Mouse (Mus musculus): ENCODE measurements around the gene Olfr313. TPM values are rescaled to one million over a fixed set of nuclear protein-coding genes. Genes with fewer than 3 reads are reported as not detected.
A peak's percentile ranks its signal among the peaks of the same experiment; 100 is the strongest.

Gene Olfr313
- polyA plus RNA-seq, 1 experiment from 2014 or later, result not detected

- Histone ChIP-seq H3K9ac (no peak overlapping the region), H3K4me2 (no peak overlapping the region), H3K4me3 (no peak overlapping the region), H3K9me3 (peaks cover 18% of the 10 kb centered on the region), H3K27ac (no peak overlapping the region), H3K36me3 (peaks cover 54% of the 10 kb centered on the region), H3K27me3 (no peaks in the 10 kb centered on the region), H3K4me1 (no peaks in the 10 kb centered on the region)
- no peak for ATAC-seq (ENCODE audit: insufficient number of reproducible peaks, low FRiP score, low TSS enrichment, low read depth)
- WGBS, result 91% methylated on average over 8 of the region's 8 CpGs
These were observed 45.9 kb downstream of the Olfr313 start for GRCm38 (mm10) chr11:58860744-58861143.

- Histone ChIP-seq H3K9me3 (no peaks in the 10 kb centered on the region), H3K27me3 (no peaks in the 10 kb centered on the region), H3K36me3 (peaks cover 13% of the 10 kb centered on the region), H3K4me2 (peak within 1 kb of the TSS; percentile 68), H3K9ac (peak within 1 kb of the TSS; percentile 62), H3K4me1 (peaks cover 13% of the 10 kb centered on the region), H3K4me3 (peak within 1 kb of the TSS; percentile 71), H3K27ac (peak within 1 kb of the TSS; percentile 78)
- 3% methylated on average over 37 of the region's 37 CpGs for WGBS
- peak; percentile 70; the same call in 1 of the 2 replicates for ATAC-seq (ENCODE audit: insufficient number of reproducible peaks, low FRiP score, low TSS enrichment, low read depth)
These were observed 52.5 kb downstream of the Olfr313 start, which contains the start of gene 2810021J22Rik for GRCm38 (mm10) chr11:58867039-58867953. Gene 2810021J22Rik (plus strand): TSS chr11:58867216.

GRCm38 (mm10) chr11:58867954-58868330 is 53.1 kb downstream of the Olfr313 start:
- no peaks in the 10 kb centered on the region for H3K27me3 ChIP-seq
- H3K9me3 ChIP-seq, result no peaks in the 10 kb centered on the region
- 64% methylated on average over 6 of the region's 6 CpGs for WGBS
- peak overlapping the region; percentile 68 for H3K4me2 ChIP-seq
- peaks cover 13% of the 10 kb centered on the region for H3K4me1 ChIP-seq
- peaks cover 13% of the 10 kb centered on the region for H3K36me3 ChIP-seq
- ATAC-seq (ENCODE audit: insufficient number of reproducible peaks, low FRiP score, low TSS enrichment, low read depth), result no peak
- H3K27ac ChIP-seq, result no peak overlapping the region
- H3K9ac ChIP-seq, result no peak overlapping the region
- peak overlapping the region; percentile 71 for H3K4me3 ChIP-seq

Other genes with a start within 250 kb of the Olfr313 start
- not detected in 2 replicates for gene Olfr224, start 244.4 kb upstream of the Olfr313 start, polyA plus RNA-seq (2015; fragmentation: Nextera tagmentation; extraction: Ambion mirVana)
- not detected in 2 replicates for gene Olfr325, start 237.3 kb upstream of the Olfr313 start, polyA plus RNA-seq (2015; fragmentation: Nextera tagmentation; extraction: Ambion mirVana)
- gene Olfr324, start 219.9 kb upstream of the Olfr313 start, polyA plus RNA-seq (2015; fragmentation: Nextera tagmentation; extraction: Ambion mirVana), result not detected in 2 replicates
- not detected in 2 replicates for gene 2210407C18Rik, start 198.9 kb upstream of the Olfr313 start, polyA plus RNA-seq (2015; fragmentation: Nextera tagmentation; extraction: Ambion mirVana)
- not detected in 2 replicates for gene Olfr323, start 184.5 kb upstream of the Olfr313 start, polyA plus RNA-seq (2015; fragmentation: Nextera tagmentation; extraction: Ambion mirVana)
- not detected in 2 replicates for gene Trim58, start 174.5 kb upstream of the Olfr313 start, polyA plus RNA-seq (2015; fragmentation: Nextera tagmentation; extraction: Ambion mirVana)
- gene Olfr322, start 156.2 kb upstream of the Olfr313 start, polyA plus RNA-seq (2015; fragmentation: Nextera tagmentation; extraction: Ambion mirVana), result not detected in 2 replicates
- not detected in 2 replicates for gene Olfr320, start 133.9 kb upstream of the Olfr313 start, polyA plus RNA-seq (2015; fragmentation: Nextera tagmentation; extraction: Ambion mirVana)
- not detected in 2 replicates for gene Olfr319, start 115.8 kb upstream of the Olfr313 start, polyA plus RNA-seq (2015; fragmentation: Nextera tagmentation; extraction: Ambion mirVana)
- gene Olfr318, start 91.0 kb upstream of the Olfr313 start, polyA plus RNA-seq (2015; fragmentation: Nextera tagmentation; extraction: Ambion mirVana), result not detected in 2 replicates
- gene Olfr317, start 75.8 kb upstream of the Olfr313 start, polyA plus RNA-seq (2015; fragmentation: Nextera tagmentation; extraction: Ambion mirVana), result not detected in 2 replicates
- not detected in 2 replicates for gene Olfr316, start 62.3 kb upstream of the Olfr313 start, polyA plus RNA-seq (2015; fragmentation: Nextera tagmentation; extraction: Ambion mirVana)
- gene Olfr315, start 41.8 kb upstream of the Olfr313 start, polyA plus RNA-seq (2015; fragmentation: Nextera tagmentation; extraction: Ambion mirVana), result not detected in 2 replicates
- not detected in 2 replicates for gene Olfr314, start 32.0 kb upstream of the Olfr313 start, polyA plus RNA-seq (2015; fragmentation: Nextera tagmentation; extraction: Ambion mirVana)
- not detected in 2 replicates for gene Fam183b, start 13.0 kb upstream of the Olfr313 start, polyA plus RNA-seq (2015; fragmentation: Nextera tagmentation; extraction: Ambion mirVana)
- not detected in 2 replicates for gene Olfr312, start 14.2 kb downstream of the Olfr313 start, polyA plus RNA-seq (2015; fragmentation: Nextera tagmentation; extraction: Ambion mirVana)
- not detected in 2 replicates for gene Olfr311, start 24.3 kb downstream of the Olfr313 start, polyA plus RNA-seq (2015; fragmentation: Nextera tagmentation; extraction: Ambion mirVana)
- 8.2 and 8.9 TPM in 2 replicates for gene Gm12258, start 32.2 kb downstream of the Olfr313 start, polyA plus RNA-seq (2015; fragmentation: Nextera tagmentation; extraction: Ambion mirVana)
- 7.2 and 9.1 TPM in 2 replicates for gene 2810021J22Rik, start 52.2 kb downstream of the Olfr313 start, polyA plus RNA-seq (2015; fragmentation: Nextera tagmentation; extraction: Ambion mirVana)
- 6.2 and 6.8 TPM in 2 replicates for gene Zfp39, start 89.2 kb downstream of the Olfr313 start, polyA plus RNA-seq (2015; fragmentation: Nextera tagmentation; extraction: Ambion mirVana)
- gene Btnl10, start 102.9 kb downstream of the Olfr313 start, polyA plus RNA-seq (2015; fragmentation: Nextera tagmentation; extraction: Ambion mirVana), result 0.19 TPM in 1 of 2 replicates, not detected in the other
- gene Rnf187, start 123.9 kb downstream of the Olfr313 start, polyA plus RNA-seq (2015; fragmentation: Nextera tagmentation; extraction: Ambion mirVana), result 202 and 230 TPM in 2 replicates
- gene Hist3h2ba, start 133.9 kb downstream of the Olfr313 start, polyA plus RNA-seq (2015; fragmentation: Nextera tagmentation; extraction: Ambion mirVana), result 12.6 and 31.7 TPM in 2 replicates
- 24.8 and 26.9 TPM in 2 replicates for gene Hist3h2a, start 139.7 kb downstream of the Olfr313 start, polyA plus RNA-seq (2015; fragmentation: Nextera tagmentation; extraction: Ambion mirVana)
- gene Trim17, start 139.7 kb downstream of the Olfr313 start, polyA plus RNA-seq (2015; fragmentation: Nextera tagmentation; extraction: Ambion mirVana), result 0.60 and 0.62 TPM in 2 replicates
- 20.4 and 23.9 TPM in 2 replicates for gene Trim11, start 163.1 kb downstream of the Olfr313 start, polyA plus RNA-seq (2015; fragmentation: Nextera tagmentation; extraction: Ambion mirVana)

Data from limb, embryonic 15.5 days (tissue).